Mouse (Mus musculus) heart, postnatal 0 days (tissue): Measurements from ENCODE around the gene Efl1. TPM values are rescaled to one million over a fixed set of nuclear protein-coding genes. Genes with fewer than 3 reads are reported as not detected.

Experiments used
- ATAC-seq: fragments of 200-750 bp; cut with Nextera tagmentation; 2 replicates; pipeline ENCODE4 v1.8.0; 2017; ENCODE audit warnings: low read depth, moderate number of reproducible peaks, moderate library complexity; ENCODE audit not compliant: insufficient read depth
- DNase-seq: peaks from one replicate; pipeline ENCODE4 v3.0.0-alpha.2; 2016; ENCODE audit warnings: low spot score
- H3K27ac ChIP-seq: fragments of 300-500 bp; sonication (generic); 2 replicates; pipeline ENCODE4 v1.5.1; 2014; ENCODE audit warnings: low read depth, mild to moderate bottlenecking
- H3K27me3 ChIP-seq: fragments of 300-500 bp; sonication (generic); 2 replicates; pipeline ENCODE4 v1.6.1; 2014; ENCODE audit warnings: low read length, mixed read lengths; ENCODE audit not compliant: control insufficient read depth, insufficient read depth
- H3K36me3 ChIP-seq: fragments of 300-500 bp; sonication (generic); replicated peaks from 2 replicates; pipeline ENCODE4 v1.6.1; 2014; ENCODE audit warnings: low read length, mixed read lengths; ENCODE audit not compliant: control insufficient read depth, insufficient read depth
- H3K4me1 ChIP-seq: fragments of 300-500 bp; sonication (generic); 2 replicates; pipeline ENCODE4 v1.6.1; 2014; ENCODE audit warnings: antibody characterized with exemption; ENCODE audit not compliant: control insufficient read depth, insufficient read depth
- H3K4me2 ChIP-seq: fragments of 300-500 bp; sonication (generic); 2 replicates; pipeline ENCODE4 v1.6.1; 2014; ENCODE audit warnings: low read depth, mild to moderate bottlenecking, low read length, moderate library complexity
- H3K4me3 ChIP-seq: fragments of 300-500 bp; sonication (generic); 2 replicates; pipeline ENCODE4 v1.5.1; 2014; ENCODE audit warnings: low read depth, low read length
- H3K9ac ChIP-seq: fragments of 300-500 bp; sonication (generic); replicated peaks from 2 replicates; pipeline ENCODE4 v1.6.1; 2014; ENCODE audit warnings: low read depth, low read length, mixed read lengths
- H3K9me3 ChIP-seq: fragments of 300-500 bp; sonication (generic); replicated peaks from 2 replicates; pipeline ENCODE4 v1.6.1; 2016; ENCODE audit warnings: low read length; ENCODE audit not compliant: control insufficient read depth
- CTCF ChIP-seq: IDR thresholded peaks from 2 replicates; pipeline ENCODE4 v1.5.1; 2016; ENCODE audit warnings: antibody characterized with exemption, control low read depth, low read depth
- EP300 ChIP-seq: IDR thresholded peaks from 2 replicates; pipeline ENCODE4 v1.6.1; 2016; ENCODE audit warnings: antibody characterized with exemption, low read depth
- WGBS: fragments of 180-500 bp; shearing (Covaris S2); extraction: QIAGEN DNeasy Blood & Tissue Kit; methylation state at CpG from one replicate; pipeline ENCODE4 v1.1.7; 2014; 5-methylcytosine and 5-hydroxymethylcytosine counted together
- polyA plus RNA-seq: library from polyadenylated mRNA; unstranded; fragments of >200 nt; fragmentation: Nextera tagmentation; extraction: Ambion mirVana; gene quantifications from 2 replicates; pipeline ENCODE4 v1.2.1, GENCODE M21; 2015
- total RNA-seq: library from RNA; depleted of rRNA; stranded (reverse); fragments of >200 nt; gene quantifications from 2 replicates; pipeline ENCODE4 v1.2.3, GENCODE M21; 2014; ENCODE audit warnings: low replicate concordance

Efl1 gene
- total and polyA plus RNA-seq, 2 experiments from 2014 or later, result 12.2 to 18.2 TPM

DNA sequence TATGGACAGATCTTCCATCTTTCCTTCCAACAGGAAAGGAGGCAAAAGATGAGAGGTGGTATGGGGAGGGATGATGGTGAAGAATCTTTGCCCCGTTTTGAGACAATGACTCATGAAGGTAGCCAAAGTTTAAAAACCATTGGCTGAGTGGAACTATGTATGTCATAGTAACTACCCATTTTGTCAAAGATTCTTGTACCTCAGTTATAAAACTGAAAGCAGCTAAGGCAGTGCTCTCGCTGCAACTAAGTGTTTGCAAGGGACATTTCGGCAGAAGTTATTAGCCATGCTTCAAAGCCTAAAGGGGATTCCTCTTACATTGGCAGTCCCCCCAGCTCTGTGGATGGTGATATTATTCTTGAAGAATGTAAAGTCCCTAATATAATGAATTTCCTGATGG is 1.2 kb upstream of the Efl1 start:
- H3K27me3 ChIP-seq, result no peaks in the 10 kb centered on the region
- ATAC-seq, result no peak
- no peak overlapping the region for H3K4me3 ChIP-seq
- peaks cover 10% of the 10 kb centered on the region for H3K36me3 ChIP-seq
- no peaks in the 10 kb centered on the region for H3K9me3 ChIP-seq
- H3K27ac ChIP-seq, result no peak overlapping the region
- no peak for DNase-seq
- no peak overlapping the region for H3K9ac ChIP-seq
- 90% methylated on average over 3 of the region's 3 CpGs for WGBS
- no peak overlapping the region for H3K4me2 ChIP-seq
- H3K4me1 ChIP-seq, result 0 out of 2 replicates have a peak, but pooled peaks cover 8% of the 10 kb centered on the region
- TF ChIP-seq CTCF (no peak), EP300 (no peak)

DNA sequence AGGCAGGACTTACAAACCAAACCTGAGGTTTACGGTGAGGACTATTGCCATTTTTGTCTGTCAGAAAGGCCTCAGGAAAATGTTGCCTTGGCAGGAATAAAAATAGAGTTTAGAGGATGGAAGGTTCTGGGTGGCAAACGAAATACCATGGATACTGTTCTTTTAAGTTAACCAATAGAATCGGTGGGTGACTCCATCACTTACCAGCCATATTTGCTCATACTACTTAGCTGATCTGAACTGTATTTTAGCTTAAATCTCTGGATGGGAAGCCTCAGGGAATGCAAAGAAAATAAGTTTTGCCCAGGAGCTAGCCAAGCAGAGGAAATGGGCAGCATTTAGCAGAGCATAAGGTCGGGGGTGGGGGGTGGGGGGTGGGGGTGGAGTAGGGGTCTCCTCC is 505 bp upstream of the Efl1 start:
- no peak for TF ChIP-seq CTCF
- no peak for TF ChIP-seq EP300
- ATAC-seq (0 out of 2 replicates have a peak, but pooled peaks have one; percentile 5), DNase-seq (no peak)
- Histone ChIP-seq H3K27ac (no peak overlapping the region), H3K9ac (0 out of 2 replicates have a peak overlapping the region, but pooled peaks have one; percentile 71), H3K4me2 (peak overlapping the region; percentile 90), H3K4me3 (peak overlapping the region; percentile 90), H3K27me3 (no peaks in the 10 kb centered on the region), H3K36me3 (peaks cover 12% of the 10 kb centered on the region), H3K9me3 (no peaks in the 10 kb centered on the region), H3K4me1 (0 out of 2 replicates have a peak, but pooled peaks cover 8% of the 10 kb centered on the region)
- 32% methylated on average over 4 of the region's 4 CpGs for WGBS

DNA sequence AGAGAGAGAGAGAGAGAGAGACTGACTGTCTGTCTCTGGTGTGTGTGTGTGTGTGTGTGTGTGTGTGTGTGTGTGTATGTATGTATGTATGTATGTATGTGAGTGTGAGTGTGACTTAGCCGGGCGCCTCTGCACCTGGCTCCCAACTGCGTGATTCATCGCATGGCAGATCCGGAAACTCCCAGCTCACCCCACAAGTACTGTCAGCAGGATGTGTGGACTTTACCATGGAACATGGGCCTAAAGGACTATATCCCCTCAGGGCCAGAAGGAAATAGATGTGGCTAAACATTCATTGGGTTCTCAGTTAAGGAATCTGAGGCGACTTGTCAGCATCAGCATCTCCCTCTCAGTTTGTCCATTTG is 649 bp downstream of the Efl1 start:
- DNase-seq (no peak), ATAC-seq (peak; percentile 7; the same call in 1 of the 2 replicates)
- H3K4me1 ChIP-seq, result 0 out of 2 replicates have a peak, but pooled peaks cover 8% of the 10 kb centered on the region
- no peaks in the 10 kb centered on the region for H3K27me3 ChIP-seq
- peaks cover 12% of the 10 kb centered on the region for H3K36me3 ChIP-seq
- peak overlapping the region; percentile 90 for H3K4me3 ChIP-seq
- TF ChIP-seq EP300 (no peak), CTCF (no peak)
- WGBS, result 11% methylated on average over 6 of the region's 6 CpGs
- H3K9me3 ChIP-seq, result no peaks in the 10 kb centered on the region
- peak overlapping the region; percentile 90 for H3K4me2 ChIP-seq
- peak overlapping the region; percentile 71 for H3K9ac ChIP-seq
- no peak overlapping the region for H3K27ac ChIP-seq

DNA sequence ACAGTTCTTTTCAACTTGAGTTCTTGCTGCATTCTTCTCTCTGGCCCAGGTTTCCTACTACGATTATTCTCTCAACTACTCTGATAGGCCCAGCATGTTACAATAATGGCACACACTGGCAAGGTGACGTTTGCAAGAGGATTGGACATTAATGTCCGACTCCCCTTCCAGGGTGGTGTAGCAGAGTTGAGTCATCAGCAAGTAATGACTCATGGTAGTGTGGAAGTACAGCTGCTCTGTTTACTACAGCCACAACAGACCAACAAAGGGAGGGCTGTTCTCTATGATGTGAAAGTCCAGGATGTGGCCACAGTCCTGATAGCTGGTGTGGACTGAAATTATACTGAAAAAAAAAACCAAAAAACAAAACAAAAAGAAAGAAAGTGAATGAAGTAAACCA is 16.2 kb downstream of the Efl1 start:
- Histone ChIP-seq H3K4me3 (no peak overlapping the region), H3K27me3 (no peaks in the 10 kb centered on the region), H3K4me1 (no peaks in the 10 kb centered on the region), H3K4me2 (no peak overlapping the region), H3K27ac (no peak overlapping the region), H3K9ac (no peak overlapping the region), H3K9me3 (no peaks in the 10 kb centered on the region), H3K36me3 (peaks cover 40% of the 10 kb centered on the region)
- ATAC-seq (0 out of 2 replicates have a peak, but pooled peaks have one; percentile 57), DNase-seq (no peak)
- no peak for TF ChIP-seq CTCF
- TF ChIP-seq EP300, result no peak
- WGBS, result 59% methylated on average over 3 of the region's 3 CpGs

DNA sequence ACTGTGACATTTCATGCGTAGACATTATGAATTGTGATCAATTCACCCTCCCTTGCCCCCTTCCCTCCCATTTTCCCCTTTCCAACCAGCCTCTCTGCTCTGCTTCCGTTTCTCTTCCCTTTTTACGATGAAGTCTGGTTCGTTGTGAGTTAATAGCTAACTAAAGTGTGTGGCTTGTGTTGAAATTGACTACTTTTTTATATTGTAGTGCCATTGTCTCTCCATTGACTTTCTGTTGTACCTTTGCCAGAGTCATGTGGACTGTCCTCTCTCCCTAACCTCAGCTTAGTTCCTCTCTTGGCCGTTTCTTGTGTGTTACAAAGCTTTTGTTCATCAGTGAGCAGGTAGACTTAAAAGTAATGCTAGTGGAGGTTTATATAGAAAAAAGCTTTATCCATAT is 27.6 kb downstream of the Efl1 start:
- Histone ChIP-seq H3K27ac (no peak overlapping the region), H3K4me1 (no peaks in the 10 kb centered on the region), H3K4me3 (no peak overlapping the region), H3K9ac (no peak overlapping the region), H3K36me3 (peaks cover 43% of the 10 kb centered on the region), H3K9me3 (no peaks in the 10 kb centered on the region), H3K4me2 (no peak overlapping the region), H3K27me3 (no peaks in the 10 kb centered on the region)
- no peak for DNase-seq
- WGBS, result 89% methylated on average over 5 of the region's 5 CpGs
- TF ChIP-seq EP300 (no peak), CTCF (no peak)
- no peak for ATAC-seq

DNA sequence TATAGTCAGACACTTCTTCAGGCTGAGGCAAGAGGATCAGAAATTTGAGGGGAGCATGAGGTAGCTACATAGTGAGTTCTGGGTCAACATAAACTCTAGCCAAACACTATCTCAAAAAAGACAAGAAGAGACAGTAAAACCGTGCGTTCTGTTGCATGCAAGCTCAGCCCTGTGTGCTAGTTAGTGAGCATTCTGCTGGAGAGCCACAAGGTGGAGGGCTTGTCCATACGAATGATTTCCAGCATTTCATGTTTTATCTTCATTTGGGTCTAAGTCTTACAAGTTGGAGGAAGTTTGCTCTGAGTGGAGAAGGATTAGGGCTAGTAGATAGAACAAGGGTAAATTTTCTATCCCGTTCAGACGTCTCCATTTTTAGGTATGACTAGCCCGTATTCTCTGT is 28.4 kb downstream of the Efl1 start:
- H3K9me3 ChIP-seq, result no peaks in the 10 kb centered on the region
- TF ChIP-seq EP300, result no peak
- peak; percentile 42 for TF ChIP-seq CTCF
- peaks cover 43% of the 10 kb centered on the region for H3K36me3 ChIP-seq
- no peak overlapping the region for H3K4me3 ChIP-seq
- DNase-seq (no peak), ATAC-seq (no peak)
- H3K4me1 ChIP-seq, result no peaks in the 10 kb centered on the region
- WGBS, result 73% methylated on average over 6 of the region's 6 CpGs
- H3K27me3 ChIP-seq, result no peaks in the 10 kb centered on the region
- H3K9ac ChIP-seq, result no peak overlapping the region
- no peak overlapping the region for H3K27ac ChIP-seq
- no peak overlapping the region for H3K4me2 ChIP-seq
